Mouse (Mus musculus) hindbrain, embryonic 11.5 days (tissue): ENCODE results near the gene Sergef. TPM values are rescaled to one million over a fixed set of nuclear protein-coding genes. Genes with fewer than 3 reads are reported as not detected.

ENCODE experiments used
- ATAC-seq: fragments of 200-750 bp; cut with Nextera tagmentation; 2 replicates; pipeline ENCODE4 v1.8.0; 2017; ENCODE audit warnings: mild to moderate bottlenecking, moderate TSS enrichment, moderate library complexity; ENCODE audit not compliant: low FRiP score
- DNase-seq: peaks from one replicate; pipeline ENCODE4 v3.0.0-alpha.2; 2015; ENCODE audit warnings: low spot score
- H3K27ac ChIP-seq: fragments of 300-500 bp; sonication (generic); 2 replicates; pipeline ENCODE4 v1.5.1; 2014; ENCODE audit warnings: mild to moderate bottlenecking, low read depth, low read length
- H3K27me3 ChIP-seq: fragments of 300-500 bp; sonication (generic); 2 replicates; pipeline ENCODE4 v1.6.1; 2014; ENCODE audit warnings: mild to moderate bottlenecking, low read length, moderate library complexity, mixed read lengths; ENCODE audit not compliant: control insufficient read depth, insufficient read depth
- H3K36me3 ChIP-seq: fragments of 300-500 bp; sonication (generic); 2 replicates; pipeline ENCODE4 v1.6.1; 2014; ENCODE audit warnings: mild to moderate bottlenecking, low read length, moderate library complexity, mixed read lengths; ENCODE audit not compliant: control insufficient read depth, insufficient read depth
- H3K4me1 ChIP-seq: fragments of 300-500 bp; sonication (generic); replicated peaks from 2 replicates; pipeline ENCODE4 v1.6.1; 2014; ENCODE audit warnings: low read length, mixed read lengths; ENCODE audit not compliant: control insufficient read depth, insufficient read depth
- H3K4me2 ChIP-seq: fragments of 300-500 bp; sonication (generic); replicated peaks from 2 replicates; pipeline ENCODE4 v1.6.1; 2014; ENCODE audit warnings: mild to moderate bottlenecking, low read depth, low read length
- H3K4me3 ChIP-seq: fragments of 300-500 bp; sonication (generic); 2 replicates; pipeline ENCODE4 v1.5.1; 2014; ENCODE audit warnings: low read depth, low read length
- H3K9ac ChIP-seq: fragments of 300-500 bp; sonication (generic); 2 replicates; pipeline ENCODE4 v1.6.1; 2014; ENCODE audit warnings: low read depth, low read length
- H3K9me3 ChIP-seq: fragments of 300-500 bp; sonication (generic); 2 replicates; pipeline ENCODE4 v1.6.1; 2016; ENCODE audit warnings: low read length; ENCODE audit not compliant: control insufficient read depth
- WGBS: fragments of 180-500 bp; shearing (Covaris S2); extraction: QIAGEN DNeasy Blood & Tissue Kit; methylation state at CpG from one replicate; pipeline ENCODE4 v1.1.7; 2014; 5-methylcytosine and 5-hydroxymethylcytosine counted together
- polyA plus RNA-seq: library from polyadenylated mRNA; unstranded; fragments of >200 nt; fragmentation: Nextera tagmentation; extraction: Ambion mirVana; gene quantifications from 2 replicates; pipeline ENCODE4 v1.2.1, GENCODE M21; 2014

The Sergef gene
- polyA plus RNA-seq, 1 experiment from 2014 or later, result 16.0 TPM

DNA sequence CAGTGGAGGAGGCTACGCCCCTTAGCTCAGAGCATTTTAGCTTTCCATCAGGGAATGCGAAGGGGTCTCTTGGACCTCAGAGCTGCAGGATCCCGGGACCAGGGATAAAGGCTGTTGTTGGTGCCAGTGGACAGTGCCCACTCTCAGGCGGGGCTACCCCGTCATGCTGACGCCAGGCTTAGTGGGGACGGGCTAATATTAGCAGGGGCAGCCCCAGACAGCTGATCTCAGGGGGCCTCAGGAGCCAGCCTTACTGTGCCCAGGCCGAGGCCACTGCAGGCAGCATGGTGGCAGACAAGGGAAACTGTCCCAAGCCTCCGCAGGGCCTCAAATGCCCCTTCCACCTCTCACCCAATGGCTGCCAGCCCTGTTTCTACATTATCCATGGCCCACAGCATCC lies 231.0 kb downstream of the Sergef start:
- no peak overlapping the region for H3K9ac ChIP-seq
- DNase-seq (no peak), ATAC-seq (no peak)
- H3K4me3 ChIP-seq, result no peak overlapping the region
- H3K4me2 ChIP-seq, result no peak overlapping the region
- H3K27ac ChIP-seq, result no peak overlapping the region
- no peaks in the 10 kb centered on the region for H3K27me3 ChIP-seq
- H3K36me3 ChIP-seq, result no peaks in the 10 kb centered on the region
- no peaks in the 10 kb centered on the region for H3K4me1 ChIP-seq
- H3K9me3 ChIP-seq, result no peaks in the 10 kb centered on the region
- WGBS, result 91% methylated on average over 9 of the region's 9 CpGs

DNA sequence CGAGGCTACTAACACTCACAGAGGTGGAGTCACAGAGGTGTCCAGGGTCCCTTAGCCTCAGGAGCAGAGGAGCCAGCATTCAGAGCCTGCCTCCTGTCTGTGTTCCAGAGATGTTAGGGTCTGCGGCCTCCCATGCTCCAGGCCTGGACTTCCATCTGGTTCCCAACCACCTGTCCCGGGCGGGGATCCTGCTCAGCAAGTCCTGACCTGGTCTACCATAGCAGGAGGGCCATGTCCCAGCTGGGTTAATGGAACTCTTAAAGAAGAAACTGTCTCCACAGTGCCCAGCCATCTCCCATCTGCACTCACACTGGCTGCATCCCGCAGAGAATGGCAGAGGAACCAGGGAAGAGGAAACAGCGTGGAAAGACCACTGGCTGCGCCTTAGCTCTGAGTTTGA lies 234.9 kb downstream of the Sergef start:
- 85% methylated on average over 7 of the region's 7 CpGs for WGBS
- Histone ChIP-seq H3K4me2 (no peak overlapping the region), H3K27me3 (peaks cover 2% of the 10 kb centered on the region), H3K4me1 (no peaks in the 10 kb centered on the region), H3K9me3 (no peaks in the 10 kb centered on the region), H3K9ac (no peak overlapping the region), H3K4me3 (no peak overlapping the region), H3K36me3 (no peaks in the 10 kb centered on the region), H3K27ac (no peak overlapping the region)
- DNase-seq, result no peak
- no peak for ATAC-seq

DNA sequence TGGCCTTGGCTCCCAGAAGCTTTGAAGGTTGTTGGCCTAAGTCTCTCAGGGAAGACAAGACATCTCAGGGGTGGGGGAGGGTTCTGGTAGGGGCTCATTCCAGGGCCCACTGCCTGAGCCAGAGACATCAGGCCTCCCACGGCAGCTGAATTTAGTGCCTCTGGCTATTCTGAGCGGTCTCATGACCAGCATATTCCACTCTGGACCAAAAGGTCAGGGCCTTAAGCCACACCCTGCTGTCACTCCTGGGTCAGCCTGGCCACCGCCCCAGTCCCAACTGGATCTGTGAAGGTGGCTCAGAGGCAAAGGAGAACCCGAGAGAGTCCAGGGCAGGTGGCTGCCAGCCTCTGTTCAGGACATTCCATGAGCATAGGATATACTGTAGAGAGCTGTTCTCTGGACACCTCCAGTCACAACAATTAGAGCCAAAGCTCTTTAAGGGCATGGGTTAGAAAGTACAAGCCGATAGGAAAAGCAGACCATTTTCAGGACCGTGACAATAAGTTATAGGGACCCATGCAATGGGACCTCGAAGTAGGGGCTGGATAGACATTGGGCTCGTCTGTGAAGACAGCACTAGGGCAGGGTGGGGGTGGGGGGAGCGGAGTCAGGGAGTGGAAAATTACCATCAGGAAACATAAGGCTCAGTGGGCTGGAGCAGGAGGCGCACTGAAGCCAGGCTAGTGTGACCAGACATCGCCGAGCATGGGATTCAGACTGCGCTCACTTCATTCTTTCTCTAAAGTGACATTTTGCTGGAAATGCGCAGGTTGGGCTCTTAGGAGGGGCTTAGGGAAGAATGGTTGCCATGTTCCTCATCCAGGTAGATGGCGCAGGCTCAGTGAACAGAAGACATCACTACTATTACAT lies 235.8 kb downstream of the Sergef start:
- no peak for DNase-seq

DNA sequence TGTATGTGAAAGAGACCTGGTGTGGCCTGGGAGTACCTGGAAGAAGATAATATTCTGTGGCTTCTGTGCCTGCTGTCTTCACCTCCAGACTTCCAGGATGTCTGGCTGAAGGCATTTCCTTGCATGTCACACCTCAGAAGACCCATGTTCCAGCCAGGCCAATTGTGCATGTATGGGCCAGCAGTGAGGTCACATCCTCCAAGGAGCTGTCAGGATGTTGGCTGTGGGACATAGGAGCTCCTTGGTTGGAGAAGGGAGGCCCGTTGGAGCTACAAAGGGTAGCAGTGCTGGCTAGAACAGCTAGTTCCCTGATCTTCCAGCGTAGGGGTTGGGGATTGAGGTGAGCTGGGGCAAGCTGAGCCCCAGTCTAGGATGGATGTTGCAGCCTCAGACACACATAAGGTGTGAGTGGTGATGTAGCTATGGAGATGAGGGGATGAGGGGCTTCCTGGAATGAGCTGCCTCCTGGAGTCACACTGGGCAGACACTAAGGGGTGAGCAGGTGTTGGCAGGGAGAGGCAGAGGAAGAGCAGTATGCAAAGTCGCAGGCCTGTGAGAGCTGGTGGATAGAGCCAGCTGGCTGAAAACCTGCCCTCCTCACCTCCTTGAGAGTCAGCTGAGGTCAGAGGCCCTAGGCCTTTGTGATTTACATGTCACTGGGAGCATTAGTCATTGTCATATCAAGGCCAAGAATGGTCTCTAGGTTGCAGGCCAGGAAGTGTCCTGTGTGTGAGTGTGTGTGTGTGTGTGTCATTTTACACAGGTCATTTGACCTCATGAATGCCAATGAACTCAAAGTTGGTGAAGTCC lies 238.0 kb downstream of the Sergef start:
- 78% methylated on average over 3 of the region's 3 CpGs for WGBS
- Histone ChIP-seq H3K9me3 (no peaks in the 10 kb centered on the region), H3K4me2 (no peak overlapping the region), H3K27ac (no peak overlapping the region), H3K36me3 (no peaks in the 10 kb centered on the region), H3K4me1 (peaks cover 4% of the 10 kb centered on the region), H3K9ac (no peak overlapping the region), H3K4me3 (no peak overlapping the region), H3K27me3 (peaks cover 31% of the 10 kb centered on the region)
- ATAC-seq (no peak), DNase-seq (no peak)

More for the DNA sequence above, 235.8 kb downstream of the Sergef start:
- 84% methylated on average over 15 of the region's 15 CpGs for WGBS
- H3K4me3 ChIP-seq, result no peak overlapping the region
- no peak for ATAC-seq
- H3K9ac ChIP-seq, result no peak overlapping the region
- peaks cover 9% of the 10 kb centered on the region for H3K27me3 ChIP-seq
- H3K9me3 ChIP-seq, result no peaks in the 10 kb centered on the region
- H3K27ac ChIP-seq, result no peak overlapping the region
- H3K4me1 ChIP-seq, result no peaks in the 10 kb centered on the region
- no peak overlapping the region for H3K4me2 ChIP-seq
- no peaks in the 10 kb centered on the region for H3K36me3 ChIP-seq

DNA sequence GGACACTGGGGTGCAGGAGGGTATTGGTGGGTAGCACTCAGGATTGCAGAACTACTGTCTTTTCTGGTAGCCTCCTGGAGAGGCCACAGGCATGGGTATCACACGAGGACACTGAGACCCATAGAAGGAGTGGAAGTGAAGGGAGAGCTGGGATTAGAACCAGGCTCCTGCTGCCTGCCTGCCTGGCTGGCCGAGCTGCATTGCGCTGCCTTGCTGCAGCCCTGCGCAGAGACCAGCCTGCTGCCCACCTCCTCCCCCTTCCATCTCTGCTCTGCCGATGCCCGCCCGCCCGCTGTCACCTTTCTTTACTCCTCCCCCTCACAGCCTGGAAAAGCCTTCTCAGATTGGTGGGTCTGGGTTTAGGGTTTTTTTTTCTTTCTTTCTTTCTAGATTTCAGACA lies 239.3 kb downstream of the Sergef start:
- ATAC-seq, result no peak
- peaks cover 40% of the 10 kb centered on the region for H3K27me3 ChIP-seq
- no peaks in the 10 kb centered on the region for H3K36me3 ChIP-seq
- WGBS, result 37% methylated on average over 8 of the region's 8 CpGs
- no peak overlapping the region for H3K27ac ChIP-seq
- H3K4me3 ChIP-seq, result no peak overlapping the region
- peaks cover 4% of the 10 kb centered on the region for H3K4me1 ChIP-seq
- H3K9ac ChIP-seq, result no peak overlapping the region
- DNase-seq, result no peak
- H3K4me2 ChIP-seq, result no peak overlapping the region
- H3K9me3 ChIP-seq, result no peaks in the 10 kb centered on the region

DNA sequence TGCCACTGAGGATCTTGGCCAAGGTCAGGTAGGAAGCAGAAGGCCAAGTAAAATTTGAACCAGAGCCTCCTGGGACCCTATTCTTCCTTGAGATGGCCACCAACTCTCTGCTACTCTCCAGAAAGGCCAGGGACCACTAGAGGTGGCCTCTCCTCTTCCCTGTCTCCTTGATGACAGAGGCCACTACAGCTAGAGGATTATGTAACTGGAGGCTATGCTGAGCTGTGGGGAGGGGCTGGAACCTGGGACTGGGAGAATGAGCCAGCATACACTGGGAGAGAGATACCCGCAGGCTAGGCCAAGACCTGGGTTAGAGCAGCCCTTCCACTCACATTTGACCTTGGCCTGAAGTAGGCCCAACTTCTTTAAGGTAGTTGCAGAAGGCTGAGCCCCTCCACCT lies 239.9 kb downstream of the Sergef start:
- no peak overlapping the region for H3K9ac ChIP-seq
- no peak overlapping the region for H3K4me3 ChIP-seq
- no peak for ATAC-seq

DNA sequence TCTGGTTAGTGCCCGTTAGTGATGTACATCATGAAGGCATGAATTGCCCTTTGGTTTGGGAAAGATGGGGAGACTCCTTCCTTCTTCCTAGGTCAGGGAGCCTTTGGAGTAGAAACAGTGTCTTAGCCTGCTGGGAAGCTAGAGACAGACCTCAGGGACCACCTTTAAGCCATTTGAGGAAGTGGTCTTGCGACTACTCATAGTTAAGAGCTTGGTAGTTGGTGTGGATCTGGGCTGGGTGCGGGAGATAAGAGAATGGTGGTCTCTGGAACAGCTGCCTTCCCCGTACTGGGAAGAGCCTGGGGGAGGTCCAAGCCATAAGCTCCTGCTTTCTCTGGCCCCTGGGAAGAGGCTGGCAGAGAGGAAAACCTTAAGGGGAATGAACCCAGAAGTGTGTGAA lies 241.0 kb downstream of the Sergef start:
- WGBS, result 66% methylated on average over 4 of the region's 4 CpGs
- DNase-seq (no peak), ATAC-seq (no peak)
- Histone ChIP-seq H3K9me3 (no peaks in the 10 kb centered on the region), H3K4me1 (peaks cover 4% of the 10 kb centered on the region), H3K27ac (no peak overlapping the region), H3K27me3 (peaks cover 51% of the 10 kb centered on the region), H3K4me2 (peak overlapping the region; percentile 93; the same call in 1 of the 2 replicates), H3K4me3 (no peak overlapping the region; the same call in 1 of the 2 replicates), H3K36me3 (no peaks in the 10 kb centered on the region), H3K9ac (no peak overlapping the region)

More for the DNA sequence above, 239.9 kb downstream of the Sergef start:
- Histone ChIP-seq H3K9me3 (no peaks in the 10 kb centered on the region), H3K27me3 (peaks cover 46% of the 10 kb centered on the region), H3K36me3 (no peaks in the 10 kb centered on the region), H3K27ac (no peak overlapping the region), H3K4me2 (no peak overlapping the region), H3K4me1 (peaks cover 4% of the 10 kb centered on the region)
- WGBS, result 94% methylated on average over 1 of the region's 1 CpGs
- no peak for DNase-seq

DNA sequence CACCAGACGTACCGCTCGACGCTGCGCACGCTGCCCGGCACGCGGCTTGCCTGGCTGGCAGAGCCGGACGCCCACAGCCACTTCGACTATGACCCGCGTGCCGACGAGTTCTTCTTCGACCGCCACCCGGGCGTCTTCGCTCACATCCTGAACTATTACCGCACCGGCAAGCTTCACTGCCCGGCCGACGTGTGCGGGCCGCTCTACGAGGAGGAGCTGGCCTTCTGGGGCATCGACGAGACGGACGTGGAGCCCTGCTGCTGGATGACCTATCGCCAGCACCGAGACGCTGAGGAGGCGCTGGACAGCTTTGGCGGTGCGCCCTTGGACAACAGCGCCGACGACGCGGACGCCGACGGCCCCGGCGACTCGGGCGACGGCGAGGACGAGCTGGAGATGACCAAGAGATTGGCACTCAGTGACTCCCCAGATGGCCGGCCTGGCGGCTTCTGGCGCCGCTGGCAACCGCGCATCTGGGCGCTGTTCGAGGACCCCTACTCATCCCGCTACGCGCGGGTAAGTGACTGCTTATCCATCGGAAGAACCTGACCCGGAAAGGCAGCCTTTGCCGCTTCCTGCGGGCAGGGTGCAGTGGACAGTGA lies 241.8 kb downstream of the Sergef start:
- Histone ChIP-seq H3K9ac (peak overlapping the region; percentile 75; the same call in 1 of the 2 replicates), H3K27ac (no peak overlapping the region), H3K9me3 (no peaks in the 10 kb centered on the region), H3K36me3 (no peaks in the 10 kb centered on the region), H3K27me3 (peaks cover 53% of the 10 kb centered on the region), H3K4me3 (peak overlapping the region; percentile 63), H3K4me1 (peaks cover 4% of the 10 kb centered on the region), H3K4me2 (peak overlapping the region; percentile 93)
- ATAC-seq (no peak), DNase-seq (peak; percentile 64)
- 11% methylated on average over 70 of the region's 70 CpGs for WGBS
